Mouse (Mus musculus): ENCODE data around the gene Ehd2. TPM values are rescaled to one million over a fixed set of nuclear protein-coding genes. Genes with fewer than 3 reads are reported as not detected.
"Not testable (repeated sequence)": the region's sequence is repeated elsewhere in the genome, so short reads cannot be mapped to it uniquely, and the experiment has no call there.

Gene Ehd2
- polyA plus RNA-seq, 1 experiment, result 136 TPM

GRCm38 (mm10) chr7:15916996-15917395, 50.4 kb downstream of the Ehd2 start:
- H3K4me3 ChIP-seq (ENCODE audit: insufficient read depth, low read length), result no peak overlapping the region
- peaks cover 3% of the 10 kb centered on the region for H3K4me1 ChIP-seq (ENCODE audit: control insufficient read depth, insufficient read depth, low read length)
- no peak for TF ChIP-seq CTCF (IDR thresholded peaks at IDR 0.05; ENCODE audit: borderline replicate concordance, insufficient read depth, low read length)
- TF ChIP-seq POLR2A (IDR thresholded peaks at IDR 0.05; ENCODE audit: low read depth, low read length), result no peak
- no peak overlapping the region for H3K27ac ChIP-seq (ENCODE audit: insufficient read depth, low read length)

GRCm38 (mm10) chr7:15916134-15916723, 51.1 kb downstream of the Ehd2 start:
- Histone ChIP-seq H3K4me1 (ENCODE audit: control insufficient read depth, insufficient read depth, low read length) (peaks cover 3% of the 10 kb centered on the region), H3K27ac (ENCODE audit: insufficient read depth, low read length) (no peak overlapping the region), H3K4me3 (ENCODE audit: insufficient read depth, low read length) (no peak overlapping the region)
- TF ChIP-seq CTCF (IDR thresholded peaks at IDR 0.05; ENCODE audit: borderline replicate concordance, insufficient read depth, low read length) (no peak), POLR2A (IDR thresholded peaks at IDR 0.05; ENCODE audit: low read depth, low read length) (no peak)

GRCm38 (mm10) chr7:15915695-15916094, 51.7 kb downstream of the Ehd2 start:
- H3K4me3 ChIP-seq (ENCODE audit: insufficient read depth, low read length); H3K4me1 ChIP-seq (ENCODE audit: control insufficient read depth, insufficient read depth, low read length); H3K27ac ChIP-seq (ENCODE audit: insufficient read depth, low read length): not testable (repeated sequence)

GRCm38 (mm10) chr7:15914751-15915150, 52.6 kb downstream of the Ehd2 start:
- 0 out of 2 replicates have a peak, but pooled peaks have one; percentile 37 for TF ChIP-seq POLR2A (IDR thresholded peaks at IDR 0.05; ENCODE audit: low read depth, low read length)
- no peak for TF ChIP-seq CTCF (IDR thresholded peaks at IDR 0.05; ENCODE audit: borderline replicate concordance, insufficient read depth, low read length)
- H3K27ac ChIP-seq (ENCODE audit: insufficient read depth, low read length), result no peak overlapping the region
- H3K4me1 ChIP-seq (ENCODE audit: control insufficient read depth, insufficient read depth, low read length), result no peaks in the 10 kb centered on the region
- no peak overlapping the region for H3K4me3 ChIP-seq (ENCODE audit: insufficient read depth, low read length)

- Histone ChIP-seq H3K4me1 (ENCODE audit: control insufficient read depth, insufficient read depth, low read length) (no peaks in the 10 kb centered on the region), H3K27ac (ENCODE audit: insufficient read depth, low read length) (no peak overlapping the region), H3K4me3 (ENCODE audit: insufficient read depth, low read length) (no peak overlapping the region)
- TF ChIP-seq POLR2A (IDR thresholded peaks at IDR 0.05; ENCODE audit: low read depth, low read length) (no peak), CTCF (IDR thresholded peaks at IDR 0.05; ENCODE audit: borderline replicate concordance, insufficient read depth, low read length) (no peak)
These were observed 53.1 kb downstream of the Ehd2 start for GRCm38 (mm10) chr7:15914252-15914651.

- Histone ChIP-seq H3K4me1 (ENCODE audit: control insufficient read depth, insufficient read depth, low read length) (no peaks in the 10 kb centered on the region), H3K4me3 (ENCODE audit: insufficient read depth, low read length) (no peak overlapping the region), H3K27ac (ENCODE audit: insufficient read depth, low read length) (no peak overlapping the region)
- TF ChIP-seq POLR2A (IDR thresholded peaks at IDR 0.05; ENCODE audit: low read depth, low read length), result no peak
- TF ChIP-seq CTCF (IDR thresholded peaks at IDR 0.05; ENCODE audit: borderline replicate concordance, insufficient read depth, low read length), result 0 out of 2 replicates have a peak, but pooled peaks have one; percentile 11
These were observed 55.2 kb downstream of the Ehd2 start for GRCm38 (mm10) chr7:15912183-15912582.

- no peaks in the 10 kb centered on the region for H3K4me1 ChIP-seq (ENCODE audit: control insufficient read depth, insufficient read depth, low read length)
- TF ChIP-seq CTCF (IDR thresholded peaks at IDR 0.05; ENCODE audit: borderline replicate concordance, insufficient read depth, low read length) (no peak), POLR2A (IDR thresholded peaks at IDR 0.05; ENCODE audit: low read depth, low read length) (no peak)
- H3K27ac ChIP-seq (ENCODE audit: insufficient read depth, low read length), result no peak overlapping the region
- H3K4me3 ChIP-seq (ENCODE audit: insufficient read depth, low read length), result no peak overlapping the region
These were observed 56.8 kb downstream of the Ehd2 start for GRCm38 (mm10) chr7:15910521-15910920.

- no peaks in the 10 kb centered on the region for H3K4me1 ChIP-seq (ENCODE audit: control insufficient read depth, insufficient read depth, low read length)
- no peak for TF ChIP-seq CTCF (IDR thresholded peaks at IDR 0.05; ENCODE audit: borderline replicate concordance, insufficient read depth, low read length)
- TF ChIP-seq POLR2A (IDR thresholded peaks at IDR 0.05; ENCODE audit: low read depth, low read length), result no peak
- no peak overlapping the region for H3K27ac ChIP-seq (ENCODE audit: insufficient read depth, low read length)
- H3K4me3 ChIP-seq (ENCODE audit: insufficient read depth, low read length), result no peak overlapping the region
These were observed 59.3 kb downstream of the Ehd2 start for GRCm38 (mm10) chr7:15907971-15908590.

GRCm38 (mm10) chr7:15906602-15907001, 60.8 kb downstream of the Ehd2 start:
- TF ChIP-seq POLR2A (IDR thresholded peaks at IDR 0.05; ENCODE audit: low read depth, low read length) (no peak), CTCF (IDR thresholded peaks at IDR 0.05; ENCODE audit: borderline replicate concordance, insufficient read depth, low read length) (no peak)
- no peaks in the 10 kb centered on the region for H3K4me1 ChIP-seq (ENCODE audit: control insufficient read depth, insufficient read depth, low read length)
- no peak overlapping the region for H3K27ac ChIP-seq (ENCODE audit: insufficient read depth, low read length)
- H3K4me3 ChIP-seq (ENCODE audit: insufficient read depth, low read length), result no peak overlapping the region

- Histone ChIP-seq H3K4me3 (ENCODE audit: insufficient read depth, low read length) (no peak overlapping the region), H3K27ac (ENCODE audit: insufficient read depth, low read length) (no peak overlapping the region), H3K4me1 (ENCODE audit: control insufficient read depth, insufficient read depth, low read length) (no peaks in the 10 kb centered on the region)
- TF ChIP-seq POLR2A (IDR thresholded peaks at IDR 0.05; ENCODE audit: low read depth, low read length), result no peak
- TF ChIP-seq CTCF (IDR thresholded peaks at IDR 0.05; ENCODE audit: borderline replicate concordance, insufficient read depth, low read length), result no peak
These were observed 61.5 kb downstream of the Ehd2 start for GRCm38 (mm10) chr7:15905861-15906260.
